Mouse (Mus musculus): Measurements from ENCODE around the gene Alpk1. TPM values are rescaled to one million over a fixed set of nuclear protein-coding genes. Genes with fewer than 3 reads are reported as not detected.
A peak's percentile ranks its signal among the peaks of the same experiment; 100 is the strongest.

Alpk1 gene
- total RNA-seq, 1 experiment, result 0.80 TPM

- H3K36me3 ChIP-seq (ENCODE audit: control insufficient read depth, insufficient read depth, low read length, poor library complexity, severe bottlenecking), result no peaks in the 10 kb centered on the region
- no peak for TF ChIP-seq MAFK (IDR thresholded peaks at IDR 0.05; ENCODE audit: insufficient read depth, low read depth, low read length)
- no peak for TF ChIP-seq CHD2 (IDR thresholded peaks at IDR 0.05; ENCODE audit: low read depth, low read length)
- no peak for TF ChIP-seq HCFC1 (IDR thresholded peaks at IDR 0.05; ENCODE audit: borderline replicate concordance, insufficient read depth, low read length)
- TF ChIP-seq ZC3H11A (IDR thresholded peaks at IDR 0.05; ENCODE audit: borderline replicate concordance, low read depth, low read length), result no peak
- no peak for TF ChIP-seq ZNF384 (IDR thresholded peaks at IDR 0.05; ENCODE audit: low read depth, low read length)
- no peak for DNase-seq (ENCODE audit: low read depth, low spot score)
- H3K4me3 ChIP-seq (ENCODE audit: insufficient read depth in 1 of 2, low read depth in 1 of 2, low read length in 2 of 2, poor library complexity in 1 of 2, severe bottlenecking in 1 of 2), result peak overlapping the region; percentile 38 to 68
- no peak overlapping the region for H3K9ac ChIP-seq (ENCODE audit: insufficient read depth, low read depth, low read length, poor library complexity, severe bottlenecking)
- no peaks in the 10 kb centered on the region for H3K9me3 ChIP-seq (ENCODE audit: control insufficient read depth, insufficient read depth, low read depth, low read length)
- in situ Hi-C loops (cut with MboI; ENCODE audit: low sequenced_read_pairs in 2 of 2, unreplicated experiment in 2 of 2), result loop anchor here (5.0 to 25.0 kb wide), 3 partner anchors 128 to 1588 kb away; no protein-coding TSS in a partner anchor
- no peak overlapping the region for H3K27ac ChIP-seq (ENCODE audit: insufficient read depth, low read depth, low read length, poor library complexity, severe bottlenecking)
- H3K4me1 ChIP-seq (ENCODE audit: control insufficient read depth in 2 of 2, insufficient read depth in 2 of 2, low read length in 2 of 2, poor library complexity in 1 of 2), result peaks cover 0 to 2% of the 10 kb centered on the region in 2 experiments; a peak in 1 of 4 replicates
Measured at GRCm38 (mm10) chr3:127634101-127634983, 146.0 kb downstream of the Alpk1 start.

GRCm38 (mm10) chr3:127633080-127634032 lies 147.0 kb downstream of the Alpk1 start, which contains the start of gene Neurog2:
TSS of gene Neurog2 (plus strand) at chr3:127633135.
- peaks cover 0 to 2% of the 10 kb centered on the region in 2 experiments; a peak in 2 of 4 replicates for H3K4me1 ChIP-seq (ENCODE audit: control insufficient read depth in 2 of 2, insufficient read depth in 2 of 2, low read length in 2 of 2, poor library complexity in 1 of 2)

GRCm38 (mm10) chr3:127632531-127632930 lies 147.8 kb downstream of the Alpk1 start:
- Histone ChIP-seq H3K9ac (ENCODE audit: insufficient read depth, low read depth, low read length, poor library complexity, severe bottlenecking) (no peak overlapping the region), H3K27ac (ENCODE audit: insufficient read depth, low read depth, low read length, poor library complexity, severe bottlenecking) (no peak overlapping the region), H3K4me1 (ENCODE audit: control insufficient read depth in 2 of 2, insufficient read depth in 2 of 2, low read length in 2 of 2, poor library complexity in 1 of 2) (peaks cover 0 to 2% of the 10 kb centered on the region in 2 experiments; a peak in 2 of 4 replicates), H3K9me3 (ENCODE audit: control insufficient read depth, insufficient read depth, low read depth, low read length) (no peaks in the 10 kb centered on the region), H3K4me3 (ENCODE audit: insufficient read depth in 1 of 2, low read depth in 1 of 2, low read length in 2 of 2, poor library complexity in 1 of 2, severe bottlenecking in 1 of 2) (peak overlapping the region; percentile 38 to 68; a peak in 3 of 4 replicates), H3K36me3 (ENCODE audit: control insufficient read depth, insufficient read depth, low read length, poor library complexity, severe bottlenecking) (no peaks in the 10 kb centered on the region)
- TF ChIP-seq HCFC1 (IDR thresholded peaks at IDR 0.05; ENCODE audit: borderline replicate concordance, insufficient read depth, low read length) (no peak), MAFK (IDR thresholded peaks at IDR 0.05; ENCODE audit: insufficient read depth, low read depth, low read length) (no peak), ZC3H11A (IDR thresholded peaks at IDR 0.05; ENCODE audit: borderline replicate concordance, low read depth, low read length) (no peak), CHD2 (IDR thresholded peaks at IDR 0.05; ENCODE audit: low read depth, low read length) (no peak), ZNF384 (IDR thresholded peaks at IDR 0.05; ENCODE audit: low read depth, low read length) (no peak)
- no peak for DNase-seq (ENCODE audit: low read depth, low spot score)
- in situ Hi-C loops (cut with MboI; ENCODE audit: low sequenced_read_pairs in 2 of 2, unreplicated experiment in 2 of 2), result loop anchor here (5.0 to 25.0 kb wide), 3 partner anchors 130 to 1590 kb away; no protein-coding TSS in a partner anchor

More at GRCm38 (mm10) chr3:127633080-127634032, 147.0 kb downstream of the Alpk1 start, which contains the start of gene Neurog2:
- TF ChIP-seq MAFK (IDR thresholded peaks at IDR 0.05; ENCODE audit: insufficient read depth, low read depth, low read length) (no peak), HCFC1 (IDR thresholded peaks at IDR 0.05; ENCODE audit: borderline replicate concordance, insufficient read depth, low read length) (no peak), CHD2 (IDR thresholded peaks at IDR 0.05; ENCODE audit: low read depth, low read length) (no peak), ZC3H11A (IDR thresholded peaks at IDR 0.05; ENCODE audit: borderline replicate concordance, low read depth, low read length) (no peak), ZNF384 (IDR thresholded peaks at IDR 0.05; ENCODE audit: low read depth, low read length) (no peak)
- H3K27ac ChIP-seq (ENCODE audit: insufficient read depth, low read depth, low read length, poor library complexity, severe bottlenecking), result no peak within 1 kb of the TSS
- H3K36me3 ChIP-seq (ENCODE audit: control insufficient read depth, insufficient read depth, low read length, poor library complexity, severe bottlenecking), result no peaks in the 10 kb centered on the region
- H3K9me3 ChIP-seq (ENCODE audit: control insufficient read depth, insufficient read depth, low read depth, low read length), result no peaks in the 10 kb centered on the region
- in situ Hi-C loops (cut with MboI; ENCODE audit: low sequenced_read_pairs in 2 of 2, unreplicated experiment in 2 of 2), result loop anchor here (5.0 to 25.0 kb wide), 3 partner anchors 129 to 1589 kb away; no protein-coding TSS in a partner anchor
- no peak within 1 kb of the TSS for H3K9ac ChIP-seq (ENCODE audit: insufficient read depth, low read depth, low read length, poor library complexity, severe bottlenecking)
- no peak for DNase-seq (ENCODE audit: low read depth, low spot score)
- H3K4me3 ChIP-seq (ENCODE audit: insufficient read depth in 1 of 2, low read depth in 1 of 2, low read length in 2 of 2, poor library complexity in 1 of 2, severe bottlenecking in 1 of 2), result peak within 1 kb of the TSS; percentile 38 to 68

GRCm38 (mm10) chr3:127631582-127631981 lies 148.7 kb downstream of the Alpk1 start:
- Histone ChIP-seq H3K4me3 (ENCODE audit: insufficient read depth in 1 of 2, low read depth in 1 of 2, low read length in 2 of 2, poor library complexity in 1 of 2, severe bottlenecking in 1 of 2) (no peak overlapping the region), H3K27ac (ENCODE audit: insufficient read depth, low read depth, low read length, poor library complexity, severe bottlenecking) (no peak overlapping the region), H3K4me1 (ENCODE audit: control insufficient read depth in 2 of 2, insufficient read depth in 2 of 2, low read length in 2 of 2, poor library complexity in 1 of 2) (peaks cover 0 to 2% of the 10 kb centered on the region in 2 experiments; a peak in 2 of 4 replicates), H3K9ac (ENCODE audit: insufficient read depth, low read depth, low read length, poor library complexity, severe bottlenecking) (no peak overlapping the region), H3K9me3 (ENCODE audit: control insufficient read depth, insufficient read depth, low read depth, low read length) (no peaks in the 10 kb centered on the region), H3K36me3 (ENCODE audit: control insufficient read depth, insufficient read depth, low read length, poor library complexity, severe bottlenecking) (no peaks in the 10 kb centered on the region)
- TF ChIP-seq ZC3H11A (IDR thresholded peaks at IDR 0.05; ENCODE audit: borderline replicate concordance, low read depth, low read length) (no peak), MAFK (IDR thresholded peaks at IDR 0.05; ENCODE audit: insufficient read depth, low read depth, low read length) (no peak), CHD2 (IDR thresholded peaks at IDR 0.05; ENCODE audit: low read depth, low read length) (no peak), HCFC1 (IDR thresholded peaks at IDR 0.05; ENCODE audit: borderline replicate concordance, insufficient read depth, low read length) (no peak), ZNF384 (IDR thresholded peaks at IDR 0.05; ENCODE audit: low read depth, low read length) (no peak)
- in situ Hi-C loops (cut with MboI; ENCODE audit: low sequenced_read_pairs in 2 of 2, unreplicated experiment in 2 of 2), result loop anchor here (5.0 to 25.0 kb wide), 3 partner anchors 131 to 1591 kb away; no protein-coding TSS in a partner anchor
- DNase-seq (ENCODE audit: low read depth, low spot score), result no peak
